Mouse (Mus musculus) gastrocnemius, postnatal 10 days (tissue): Measurements from ENCODE around the gene Rab40b. TPM values are rescaled to one million over a fixed set of nuclear protein-coding genes. Genes with fewer than 3 reads are reported as not detected.
A peak's percentile ranks its signal among the peaks of the same experiment; 100 is the strongest.
"Not testable (repeated sequence)": the region's sequence is repeated elsewhere in the genome, so short reads cannot be mapped to it uniquely, and the experiment has no call there.

Experiments
- DNase-seq: peaks from one replicate; pipeline ENCODE4 v3.0.0; 2021; ENCODE audit warnings: mixed read lengths
- microRNA-seq, 2 experiments: library from miRNA; unstranded; fragments of <30 nt; microRNA quantifications; one replicate each; pipeline ENCODE4 v1.2.0; 2021
- total RNA-seq, 2 experiments: library from RNA; stranded (reverse); gene quantifications; 2 replicates each; pipeline ENCODE4 v1.2.3; 2021

The Rab40b gene
- total RNA-seq, 2 experiments from 2014 or later: 23.8 to 27.4 TPM

GRCm38 (mm10) chr11:121368731-121369130, 19.3 kb downstream of the Rab40b start:
- DNase-seq: no peak

- no peak for DNase-seq
Observed at GRCm38 (mm10) chr11:121367170-121367707, 20.8 kb downstream of the Rab40b start.

- peak; percentile 27 for DNase-seq
Observed at GRCm38 (mm10) chr11:121362212-121362611, 25.8 kb downstream of the Rab40b start.

GRCm38 (mm10) chr11:121354091-121354707, 33.9 kb downstream of the Rab40b start, which contains the start of gene Wdr45b:
Gene Wdr45b (minus strand): TSS chr11:121354445.
- DNase-seq: peak; percentile 98

- DNase-seq: peak; percentile 40
Observed at GRCm38 (mm10) chr11:121353326-121354090, 34.5 kb downstream of the Rab40b start.

- DNase-seq: not testable (repeated sequence)
Observed at GRCm38 (mm10) chr11:121348727-121349126, 39.3 kb downstream of the Rab40b start.

GRCm38 (mm10) chr11:121348166-121348565, 39.9 kb downstream of the Rab40b start:
- no peak for DNase-seq

GRCm38 (mm10) chr11:121347036-121347435, 41.0 kb downstream of the Rab40b start:
- DNase-seq: peak; percentile 40

GRCm38 (mm10) chr11:121342423-121342822, 45.6 kb downstream of the Rab40b start:
- DNase-seq: not testable (repeated sequence)

GRCm38 (mm10) chr11:121340287-121340686, 47.8 kb downstream of the Rab40b start:
- DNase-seq: no peak

GRCm38 (mm10) chr11:121339647-121340046, 48.4 kb downstream of the Rab40b start:
- DNase-seq: no peak

- no peak for DNase-seq
Observed at GRCm38 (mm10) chr11:121331641-121332040, 56.4 kb downstream of the Rab40b start.

- no peak for DNase-seq
Observed at GRCm38 (mm10) chr11:121328619-121329018, 59.4 kb downstream of the Rab40b start.

- no peak for DNase-seq
Observed at GRCm38 (mm10) chr11:121328206-121328605, 59.8 kb downstream of the Rab40b start.

- DNase-seq: no peak
Observed at GRCm38 (mm10) chr11:121326681-121327080, 61.4 kb downstream of the Rab40b start.

- no peak for DNase-seq
Observed at GRCm38 (mm10) chr11:121326034-121326433, 62.0 kb downstream of the Rab40b start.

GRCm38 (mm10) chr11:121307712-121308111, 80.3 kb downstream of the Rab40b start:
- not testable (repeated sequence) for DNase-seq

GRCm38 (mm10) chr11:121306608-121307007, 81.4 kb downstream of the Rab40b start:
- no peak for DNase-seq

Small RNAs within 50 kb of the gene (microRNA-seq; reads per million reads assigned to microRNA genes)
- gene Mir7236: 0.25 to 1.3 reads per million in 2 experiments

Other genes starting within 250 kb of the Rab40b start
- gene Tex19.1, start 242.1 kb downstream of the Rab40b start, total RNA-seq: under 1 TPM in 1 of 2 experiments, not detected in 1; 0.14 TPM
- gene Uts2r, start 228.0 kb downstream of the Rab40b start, total RNA-seq: 1 to 10 TPM; 2.2 to 3.2 TPM
- 10 to 100 TPM in 1 of 2 experiments, 1 to 10 TPM in 1; 8.6 to 10.3 TPM for gene Hexdc, start 183.8 kb downstream of the Rab40b start, total RNA-seq
- gene Ogfod3, start 183.5 kb downstream of the Rab40b start, total RNA-seq: 10 to 100 TPM; 13.2 to 13.5 TPM
- 1 to 10 TPM; 6.3 to 7.2 TPM for gene Cybc1, start 158.9 kb downstream of the Rab40b start, total RNA-seq
- 10 to 100 TPM; 36.5 to 41.6 TPM for gene Narf, start 151.0 kb downstream of the Rab40b start, total RNA-seq
- 10 to 100 TPM; 23.4 to 29.1 TPM for gene Foxk2, start 128.3 kb downstream of the Rab40b start, total RNA-seq
- 10 to 100 TPM; 40.7 to 45.4 TPM for gene Wdr45b, start 33.8 kb downstream of the Rab40b start, total RNA-seq
- gene Fn3krp, start 33.1 kb upstream of the Rab40b start, total RNA-seq: 1 to 10 TPM; 6.1 to 8.1 TPM
- 1 to 10 TPM; 5.0 to 7.6 TPM for gene Fn3k, start 46.7 kb upstream of the Rab40b start, total RNA-seq
- gene Tbcd, start 63.7 kb upstream of the Rab40b start, total RNA-seq: 10 to 100 TPM; 18.4 to 18.8 TPM
- not detected for gene Zfp750, start 131.1 kb upstream of the Rab40b start, total RNA-seq